Mouse (Mus musculus): ENCODE data around the gene C5ar1. TPM values are rescaled to one million over a fixed set of nuclear protein-coding genes. Genes with fewer than 3 reads are reported as not detected.
A peak's percentile ranks its signal among the peaks of the same experiment; 100 is the strongest.

The C5ar1 gene
- polyA plus RNA-seq, 1 experiment from 2014 or later = 0.83 TPM

DNA sequence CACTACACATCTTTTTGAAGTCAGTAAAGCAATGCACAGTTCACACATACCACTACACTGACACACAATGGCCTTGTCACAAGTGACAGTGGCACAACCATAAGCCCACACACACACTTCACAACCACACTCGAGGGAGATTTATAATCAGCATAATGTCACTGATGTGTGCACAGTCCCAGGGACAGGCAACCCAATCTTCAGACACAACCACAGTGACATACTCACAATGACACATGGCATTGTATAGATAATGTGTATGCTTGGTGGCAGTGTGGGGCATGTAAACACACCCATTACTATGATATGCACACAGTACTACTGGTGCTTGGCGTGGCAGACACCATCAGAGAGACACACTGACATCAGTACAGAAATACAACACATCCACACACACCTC lies 36.8 kb upstream of the C5ar1 start:
- Histone ChIP-seq H3K4me3 (ENCODE audit: low read depth, low read length) (no peak overlapping the region), H3K27ac (ENCODE audit: low read depth, low read length) (no peak overlapping the region), H3K9ac (replicated peaks; ENCODE audit: low read depth, low read length) (no peak overlapping the region), H3K4me2 (ENCODE audit: low read depth, low read length) (peak overlapping the region; percentile 82), H3K36me3 (ENCODE audit: control insufficient read depth, insufficient read depth, low read length) (no peaks in the 10 kb centered on the region), H3K27me3 (ENCODE audit: control insufficient read depth, insufficient read depth, low read length) (no peaks in the 10 kb centered on the region), H3K4me1 (ENCODE audit: control insufficient read depth, insufficient read depth, low read length) (peaks cover 20% of the 10 kb centered on the region), H3K9me3 (ENCODE audit: control insufficient read depth, low read length) (no peaks in the 10 kb centered on the region)
- 36% methylated on average over 2 of the region's 2 CpGs for WGBS
- no peak for ATAC-seq (ENCODE audit: low read depth)

DNA sequence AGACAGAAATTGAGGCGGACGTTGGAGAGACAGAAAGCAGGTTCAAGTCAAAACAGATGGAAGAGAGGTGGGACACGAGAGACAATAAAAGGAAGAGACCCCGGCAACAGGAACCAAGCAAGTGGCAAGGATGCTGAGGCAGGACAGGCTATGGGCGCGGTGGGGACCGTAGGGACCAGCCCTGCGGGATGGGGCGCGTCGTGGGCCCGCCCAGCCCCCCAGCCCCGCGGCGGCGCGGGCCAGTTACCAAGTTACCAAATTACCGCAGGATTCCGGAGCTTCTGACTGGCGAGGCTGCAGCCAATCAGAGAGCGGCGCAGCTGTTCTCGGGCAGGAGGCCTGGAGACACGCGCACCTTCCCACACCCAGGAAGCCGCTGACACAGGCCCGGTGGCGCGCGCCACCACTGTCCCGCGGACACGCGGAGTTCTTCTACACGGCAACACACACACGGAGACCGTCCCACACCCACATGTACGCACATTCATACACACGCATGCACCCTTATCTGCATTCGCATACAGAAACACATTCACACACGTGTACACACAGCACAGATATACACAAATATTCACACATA lies 36.1 kb upstream of the C5ar1 start:
- Histone ChIP-seq H3K4me2 (ENCODE audit: low read depth, low read length) (peak overlapping the region; percentile 82), H3K9me3 (ENCODE audit: control insufficient read depth, low read length) (no peaks in the 10 kb centered on the region), H3K4me1 (ENCODE audit: control insufficient read depth, insufficient read depth, low read length) (peaks cover 20% of the 10 kb centered on the region), H3K27me3 (ENCODE audit: control insufficient read depth, insufficient read depth, low read length) (no peaks in the 10 kb centered on the region), H3K27ac (ENCODE audit: low read depth, low read length) (peak overlapping the region; percentile 81), H3K4me3 (ENCODE audit: low read depth, low read length) (peak overlapping the region; percentile 34), H3K36me3 (ENCODE audit: control insufficient read depth, insufficient read depth, low read length) (no peaks in the 10 kb centered on the region), H3K9ac (replicated peaks; ENCODE audit: low read depth, low read length) (peak overlapping the region; percentile 41)
- peak; percentile 41 for ATAC-seq (ENCODE audit: low read depth)
- WGBS = 1% methylated on average over 41 of the region's 41 CpGs

DNA sequence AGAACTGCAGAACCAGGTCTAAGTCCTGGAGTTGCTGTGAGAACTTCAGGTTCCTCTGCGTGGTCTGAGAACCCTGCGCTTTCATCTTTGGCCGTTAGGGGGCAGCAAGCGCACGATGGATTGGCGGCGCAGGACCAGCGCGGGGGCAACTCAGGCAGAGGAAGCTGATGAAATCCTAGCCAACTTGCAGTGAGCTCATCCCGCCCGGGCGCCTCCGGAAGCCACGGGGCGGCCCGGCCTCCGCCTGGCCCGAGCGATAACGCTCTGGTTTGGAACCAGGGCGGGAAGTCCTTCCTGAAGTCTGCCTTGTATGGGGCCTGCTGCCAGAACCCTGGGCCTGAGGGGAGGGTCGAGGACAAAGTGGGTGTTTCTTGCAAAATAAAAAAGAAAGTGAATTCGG lies 35.5 kb upstream of the C5ar1 start:
- peak; percentile 68 for ATAC-seq (ENCODE audit: low read depth)
- no peaks in the 10 kb centered on the region for H3K27me3 ChIP-seq (ENCODE audit: control insufficient read depth, insufficient read depth, low read length)
- peak overlapping the region; percentile 41 for H3K9ac ChIP-seq (replicated peaks; ENCODE audit: low read depth, low read length)
- H3K4me3 ChIP-seq (ENCODE audit: low read depth, low read length) = peak overlapping the region; percentile 34
- peak overlapping the region; percentile 81 for H3K27ac ChIP-seq (ENCODE audit: low read depth, low read length)
- H3K9me3 ChIP-seq (ENCODE audit: control insufficient read depth, low read length) = no peaks in the 10 kb centered on the region
- peak overlapping the region; percentile 82 for H3K4me2 ChIP-seq (ENCODE audit: low read depth, low read length)
- WGBS = 1% methylated on average over 23 of the region's 23 CpGs
- no peaks in the 10 kb centered on the region for H3K36me3 ChIP-seq (ENCODE audit: control insufficient read depth, insufficient read depth, low read length)
- peaks cover 20% of the 10 kb centered on the region for H3K4me1 ChIP-seq (ENCODE audit: control insufficient read depth, insufficient read depth, low read length)

DNA sequence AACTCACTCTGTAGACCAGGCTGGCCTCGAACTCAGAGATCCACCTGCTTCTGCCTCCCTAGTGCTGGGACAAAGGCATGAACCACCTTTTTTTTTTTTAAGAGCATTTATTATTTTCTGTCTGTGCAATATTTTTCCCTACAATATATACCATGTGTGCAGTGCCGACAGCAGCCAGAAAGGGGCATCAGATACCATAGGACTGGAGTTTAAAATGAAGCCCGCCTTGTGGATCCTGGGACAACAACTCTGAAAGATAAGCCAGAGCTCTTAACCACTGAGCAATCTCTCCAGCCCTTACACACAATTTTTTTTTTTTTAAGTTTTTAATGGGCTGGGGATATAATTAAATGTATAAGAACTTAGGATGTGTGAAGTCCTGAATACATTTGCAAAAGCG lies 35.0 kb upstream of the C5ar1 start:
- Histone ChIP-seq H3K9me3 (ENCODE audit: control insufficient read depth, low read length) (no peaks in the 10 kb centered on the region), H3K4me1 (ENCODE audit: control insufficient read depth, insufficient read depth, low read length) (peaks cover 19% of the 10 kb centered on the region), H3K36me3 (ENCODE audit: control insufficient read depth, insufficient read depth, low read length) (no peaks in the 10 kb centered on the region), H3K4me2 (ENCODE audit: low read depth, low read length) (peak overlapping the region; percentile 82; the same call in 1 of the 2 replicates), H3K9ac (replicated peaks; ENCODE audit: low read depth, low read length) (no peak overlapping the region), H3K27me3 (ENCODE audit: control insufficient read depth, insufficient read depth, low read length) (no peaks in the 10 kb centered on the region), H3K27ac (ENCODE audit: low read depth, low read length) (0 out of 2 replicates have a peak overlapping the region, but pooled peaks have one; percentile 10), H3K4me3 (ENCODE audit: low read depth, low read length) (peak overlapping the region; percentile 34; the same call in 1 of the 2 replicates)
- 29% methylated on average over 4 of the region's 4 CpGs for WGBS
- ATAC-seq (ENCODE audit: low read depth) = no peak

DNA sequence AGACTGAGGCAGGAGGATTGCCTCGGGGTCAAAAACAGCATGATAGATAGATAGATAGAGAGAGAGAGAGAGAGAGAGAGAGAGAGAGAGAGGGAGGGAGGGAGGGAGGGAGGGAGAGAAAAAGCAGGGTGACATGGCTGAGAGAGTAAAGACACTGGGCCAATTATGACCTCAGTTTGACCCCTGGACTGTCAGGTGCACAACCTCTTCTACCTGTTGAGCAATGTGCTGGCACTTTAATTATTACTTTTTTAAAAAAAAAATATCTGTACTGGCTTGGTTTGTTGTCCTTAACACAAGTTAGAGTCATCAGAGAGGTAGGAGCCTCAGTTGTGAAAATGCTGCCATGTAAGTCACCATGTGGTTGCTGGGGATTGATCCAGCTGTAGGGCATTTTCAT lies 28.5 kb upstream of the C5ar1 start:
- Histone ChIP-seq H3K27ac (ENCODE audit: low read depth, low read length) (no peak overlapping the region), H3K36me3 (ENCODE audit: control insufficient read depth, insufficient read depth, low read length) (0 out of 2 replicates have a peak, but pooled peaks cover 6% of the 10 kb centered on the region), H3K4me1 (ENCODE audit: control insufficient read depth, insufficient read depth, low read length) (0 out of 2 replicates have a peak, but pooled peaks cover 5% of the 10 kb centered on the region), H3K9me3 (ENCODE audit: control insufficient read depth, low read length) (no peaks in the 10 kb centered on the region), H3K4me2 (ENCODE audit: low read depth, low read length) (no peak overlapping the region), H3K4me3 (ENCODE audit: low read depth, low read length) (no peak overlapping the region), H3K27me3 (ENCODE audit: control insufficient read depth, insufficient read depth, low read length) (no peaks in the 10 kb centered on the region), H3K9ac (replicated peaks; ENCODE audit: low read depth, low read length) (no peak overlapping the region)
- ATAC-seq (ENCODE audit: low read depth) = no peak
- 83% methylated on average over 1 of the region's 1 CpGs for WGBS

DNA sequence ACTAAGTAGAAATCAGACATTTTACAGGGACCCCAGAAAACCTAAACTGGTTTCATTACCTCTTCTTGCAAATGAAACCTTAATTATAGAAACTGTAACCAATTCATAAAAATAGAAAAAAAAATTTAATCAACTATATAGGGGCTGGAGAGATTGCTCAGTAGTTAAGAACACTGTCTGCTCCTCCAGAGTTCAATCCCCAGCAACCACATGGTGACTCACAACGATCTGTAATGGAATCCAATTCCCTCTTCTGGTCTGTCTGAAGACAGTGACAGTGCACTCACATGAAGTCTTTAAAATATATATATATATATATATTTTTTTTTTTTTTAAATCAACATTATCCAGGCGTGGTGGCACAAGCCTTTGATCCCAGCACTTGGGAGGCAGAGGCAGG lies 27.7 kb upstream of the C5ar1 start:
- Histone ChIP-seq H3K27ac (ENCODE audit: low read depth, low read length) (peak overlapping the region; percentile 91; the same call in 1 of the 2 replicates), H3K4me1 (ENCODE audit: control insufficient read depth, insufficient read depth, low read length) (0 out of 2 replicates have a peak, but pooled peaks cover 5% of the 10 kb centered on the region), H3K36me3 (ENCODE audit: control insufficient read depth, insufficient read depth, low read length) (0 out of 2 replicates have a peak, but pooled peaks cover 8% of the 10 kb centered on the region), H3K4me2 (ENCODE audit: low read depth, low read length) (peak overlapping the region; percentile 41), H3K4me3 (ENCODE audit: low read depth, low read length) (peak overlapping the region; percentile 53), H3K9ac (replicated peaks; ENCODE audit: low read depth, low read length) (peak overlapping the region; percentile 51; the same call in 1 of the 2 replicates), H3K27me3 (ENCODE audit: control insufficient read depth, insufficient read depth, low read length) (no peaks in the 10 kb centered on the region), H3K9me3 (ENCODE audit: control insufficient read depth, low read length) (no peaks in the 10 kb centered on the region)
- WGBS = 83% methylated on average over 2 of the region's 2 CpGs
- no peak for ATAC-seq (ENCODE audit: low read depth)

DNA sequence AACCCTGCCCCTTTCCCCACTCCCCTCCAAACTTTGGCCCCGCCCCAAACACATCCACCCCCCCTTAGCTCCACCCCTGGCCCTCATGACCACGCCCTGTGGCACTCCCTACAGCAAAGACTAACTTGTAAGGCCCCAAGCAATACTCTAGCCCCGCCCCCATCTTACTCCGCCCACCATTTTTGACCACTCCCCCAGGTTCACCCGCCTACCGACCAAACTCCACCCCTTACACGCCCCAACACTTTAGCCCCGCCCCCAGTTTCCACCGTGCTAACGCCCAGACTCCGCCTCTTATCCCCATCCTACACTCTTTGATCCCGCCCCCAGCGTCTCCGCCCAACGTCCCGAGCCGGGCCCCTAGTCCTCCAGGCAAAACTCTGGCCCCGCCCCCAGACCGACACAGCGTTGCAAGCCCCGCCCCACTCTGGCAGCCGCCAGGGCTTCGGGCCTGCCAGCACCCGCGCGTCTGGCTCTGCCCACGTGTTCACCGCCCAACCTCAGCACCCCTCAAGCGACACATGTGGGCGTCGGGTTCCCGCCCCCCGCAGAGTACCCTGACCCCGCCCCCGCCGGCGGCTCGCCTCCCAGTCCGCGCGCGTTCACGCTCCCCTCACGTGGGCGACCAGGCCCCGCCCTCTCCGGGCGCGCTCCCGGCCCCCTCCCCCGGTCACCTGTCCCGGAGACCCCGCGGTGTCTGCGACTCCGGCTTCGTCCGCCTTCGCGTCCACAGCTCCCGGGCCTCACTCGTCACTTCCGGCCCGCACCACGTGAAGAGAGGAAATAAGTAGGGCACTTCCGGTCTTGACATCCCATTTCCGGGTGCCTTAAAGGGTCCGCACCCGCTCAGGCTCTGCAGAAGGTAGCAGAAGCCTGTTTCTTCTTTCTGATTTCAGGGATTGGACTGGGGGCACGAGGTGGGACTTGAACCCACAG lies 27.0 kb upstream of the C5ar1 start, which contains the start of gene Ccdc9:
Gene Ccdc9, minus strand, starts transcription at position 770 of the 936 bp plus-strand sequence.
- Histone ChIP-seq H3K36me3 (ENCODE audit: control insufficient read depth, insufficient read depth, low read length) (peaks cover 12% of the 10 kb centered on the region; the same call in 1 of the 2 replicates), H3K4me1 (ENCODE audit: control insufficient read depth, insufficient read depth, low read length) (0 out of 2 replicates have a peak, but pooled peaks cover 5% of the 10 kb centered on the region), H3K4me2 (ENCODE audit: low read depth, low read length) (peak within 1 kb of the TSS; percentile 41), H3K27ac (ENCODE audit: low read depth, low read length) (peak within 1 kb of the TSS; percentile 91), H3K9me3 (ENCODE audit: control insufficient read depth, low read length) (no peaks in the 10 kb centered on the region), H3K9ac (replicated peaks; ENCODE audit: low read depth, low read length) (peak within 1 kb of the TSS; percentile 51), H3K4me3 (ENCODE audit: low read depth, low read length) (peak within 1 kb of the TSS; percentile 53), H3K27me3 (ENCODE audit: control insufficient read depth, insufficient read depth, low read length) (no peaks in the 10 kb centered on the region)
- WGBS = under 1% methylated on average over 57 of the region's 70 CpGs
- peak; percentile 94 for ATAC-seq (ENCODE audit: low read depth)

DNA sequence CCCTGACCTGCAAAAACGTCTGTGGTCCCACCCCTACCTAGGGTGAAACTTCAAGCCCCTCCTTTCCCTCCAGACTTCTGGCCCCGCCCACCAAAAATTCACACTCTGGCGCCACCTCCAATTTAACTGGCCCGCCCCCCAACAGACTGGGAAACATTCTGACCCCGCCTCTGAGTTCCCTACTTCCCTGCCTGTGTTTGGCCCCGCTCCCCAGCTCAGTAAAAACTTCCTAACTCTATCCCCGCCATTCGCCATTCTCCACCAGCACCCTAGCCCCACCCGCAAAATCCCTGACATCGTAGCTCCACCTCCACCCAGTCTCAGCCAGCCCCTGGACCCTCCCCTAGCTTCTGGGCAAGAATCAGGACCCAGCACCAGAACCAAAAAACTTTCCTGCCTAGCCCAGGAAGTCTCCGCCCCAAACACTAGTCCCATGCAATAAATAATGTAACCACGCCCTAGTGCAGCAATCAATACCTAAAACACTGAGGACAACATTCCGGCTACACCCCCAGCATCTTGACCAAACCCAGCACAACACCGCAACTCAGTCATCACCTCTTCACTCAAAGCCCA lies 26.2 kb upstream of the C5ar1 start:
- Histone ChIP-seq H3K36me3 (ENCODE audit: control insufficient read depth, insufficient read depth, low read length) (peaks cover 20% of the 10 kb centered on the region; the same call in 1 of the 2 replicates), H3K4me1 (ENCODE audit: control insufficient read depth, insufficient read depth, low read length) (0 out of 2 replicates have a peak, but pooled peaks cover 5% of the 10 kb centered on the region), H3K27me3 (ENCODE audit: control insufficient read depth, insufficient read depth, low read length) (no peaks in the 10 kb centered on the region), H3K4me3 (ENCODE audit: low read depth, low read length) (peak overlapping the region; percentile 53), H3K4me2 (ENCODE audit: low read depth, low read length) (peak overlapping the region; percentile 41), H3K9me3 (ENCODE audit: control insufficient read depth, low read length) (no peaks in the 10 kb centered on the region), H3K27ac (ENCODE audit: low read depth, low read length) (peak overlapping the region; percentile 22; the same call in 1 of the 2 replicates), H3K9ac (replicated peaks; ENCODE audit: low read depth, low read length) (no peak overlapping the region)
- peak; percentile 38 for ATAC-seq (ENCODE audit: low read depth)
- WGBS = 3% methylated on average over 14 of the region's 14 CpGs
